Mouse (Mus musculus) ES-E14 (cell line): ENCODE measurements at regions not wholly inside any gene's neighbourhood (a gene's known extent, or its start where the extent isn't known, plus 50 kb on each side); places are given as distances from the start of the nearest gene placed in this dataset.

Experiments used
- CHD2 ChIP-seq: IDR thresholded peaks from 2 replicates; pipeline ENCODE4 v1.6.1; 2014; ENCODE audit warnings: mild to moderate bottlenecking, low read depth, low read length, inconsistent platforms
- ZC3H11A ChIP-seq: IDR thresholded peaks from 2 replicates; pipeline ENCODE4 v1.6.1; 2012; ENCODE audit warnings: low read depth, mild to moderate bottlenecking, inconsistent platforms, low read length, borderline replicate concordance

- TF ChIP-seq CHD2, result no peak
- TF ChIP-seq ZC3H11A, result no peak
These were observed 340.1 kb upstream of the Tmpo start for GRCm38 (mm10) chr10:91521168-91521567.
